Mouse (Mus musculus) lung, postnatal 10 days (tissue): ENCODE results near the gene Gm19410.
A peak's percentile ranks its signal among the peaks of the same experiment; 100 is the strongest.

ENCODE experiments used
- DNase-seq: peaks from one replicate; pipeline ENCODE4 v3.0.0; 2021

The Gm19410 gene

GRCm38 (mm10) chr8:35765499-35766193 lies at the start of gene Gm19410:
TSS of gene Gm19410 (plus strand) at chr8:35765790.
- peak; percentile 32 for DNase-seq

- DNase-seq: no peak
These were observed 34.8 kb upstream of the Gm19410 start for GRCm38 (mm10) chr8:35730776-35731175.

- peak; percentile 36 for DNase-seq
These were observed 30.2 kb upstream of the Gm19410 start for GRCm38 (mm10) chr8:35735438-35735837.

DNA sequence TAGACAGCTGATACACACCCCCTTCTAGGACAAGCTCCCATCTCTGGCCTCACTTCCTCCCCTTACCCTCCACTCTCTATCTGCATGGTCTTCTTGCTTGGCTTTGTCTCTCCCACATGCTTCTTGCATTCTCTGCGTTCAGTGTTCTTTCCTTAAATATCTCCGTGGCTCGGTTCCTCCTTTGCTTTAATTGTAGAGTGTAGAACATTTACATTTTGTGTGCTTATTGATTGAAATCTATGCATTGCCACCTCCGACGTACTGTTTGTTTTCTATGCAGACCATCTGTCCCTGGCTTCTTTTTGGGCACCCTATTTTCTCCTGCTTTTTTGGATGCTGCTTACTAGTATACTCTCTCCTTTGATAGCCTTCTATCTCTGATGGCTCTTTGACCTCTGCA lies 9.4 kb upstream of the Gm19410 start:
- no peak for DNase-seq

GRCm38 (mm10) chr8:35765020-35765419 lies 570 bp upstream of the Gm19410 start:
- peak; percentile 10 for DNase-seq

- DNase-seq: no peak
These were observed 7.9 kb downstream of the Gm19410 start for GRCm38 (mm10) chr8:35773508-35773907.
